Mouse (Mus musculus) neural tube, embryonic 13.5 days (tissue): Measurements from ENCODE around the gene Snrpa1. TPM values are rescaled to one million over a fixed set of nuclear protein-coding genes. Genes with fewer than 3 reads are reported as not detected.
A peak's percentile ranks its signal among the peaks of the same experiment; 100 is the strongest.

Source experiments
- ATAC-seq: fragments of 200-750 bp; cut with Nextera tagmentation; 2 replicates; pipeline ENCODE4 v1.8.0; 2017; ENCODE audit warnings: low read depth, mild to moderate bottlenecking, moderate TSS enrichment, moderate library complexity
- H3K27ac ChIP-seq: fragments of 300-500 bp; sonication (generic); replicated peaks from 2 replicates; pipeline ENCODE4 v1.5.1; 2015; ENCODE audit warnings: moderate library complexity, mild to moderate bottlenecking, inconsistent platforms
- H3K27me3 ChIP-seq: fragments of 300-500 bp; sonication (generic); 2 replicates; pipeline ENCODE4 v1.6.1; 2015; ENCODE audit warnings: mild to moderate bottlenecking, inconsistent platforms
- H3K36me3 ChIP-seq: fragments of 300-500 bp; sonication (generic); 2 replicates; pipeline ENCODE4 v1.6.1; 2015; ENCODE audit warnings: mild to moderate bottlenecking, inconsistent platforms
- H3K4me1 ChIP-seq: fragments of 300-500 bp; sonication (generic); replicated peaks from 2 replicates; pipeline ENCODE4 v1.6.1; 2015; ENCODE audit warnings: inconsistent platforms
- H3K4me2 ChIP-seq: fragments of 300-500 bp; sonication (generic); 2 replicates; pipeline ENCODE4 v1.6.1; 2015; ENCODE audit warnings: inconsistent platforms, mild to moderate bottlenecking, moderate library complexity
- H3K4me3 ChIP-seq: fragments of 300-500 bp; sonication (generic); 2 replicates; pipeline ENCODE4 v1.5.1; 2015; ENCODE audit warnings: mild to moderate bottlenecking, inconsistent platforms
- H3K9ac ChIP-seq: fragments of 300-500 bp; sonication (generic); 2 replicates; pipeline ENCODE4 v1.6.1; 2015; ENCODE audit warnings: moderate library complexity, mild to moderate bottlenecking, inconsistent platforms
- H3K9me3 ChIP-seq: fragments of 300-500 bp; sonication (generic); 2 replicates; pipeline ENCODE4 v1.6.1; 2016; ENCODE audit warnings: inconsistent platforms
- WGBS: fragments of 180-500 bp; shearing (Covaris S2); methylation state at CpG from one replicate; pipeline ENCODE4 v1.1.7; 2015; 5-methylcytosine and 5-hydroxymethylcytosine counted together
- polyA plus RNA-seq: library from polyadenylated mRNA; unstranded; fragments of >200 nt; fragmentation: Nextera tagmentation; extraction: Ambion mirVana; gene quantifications from 2 replicates; pipeline ENCODE4 v1.2.1, GENCODE M21; 2015

Gene Snrpa1
- 128 and 129 TPM in 2 replicates for polyA plus RNA-seq

DNA sequence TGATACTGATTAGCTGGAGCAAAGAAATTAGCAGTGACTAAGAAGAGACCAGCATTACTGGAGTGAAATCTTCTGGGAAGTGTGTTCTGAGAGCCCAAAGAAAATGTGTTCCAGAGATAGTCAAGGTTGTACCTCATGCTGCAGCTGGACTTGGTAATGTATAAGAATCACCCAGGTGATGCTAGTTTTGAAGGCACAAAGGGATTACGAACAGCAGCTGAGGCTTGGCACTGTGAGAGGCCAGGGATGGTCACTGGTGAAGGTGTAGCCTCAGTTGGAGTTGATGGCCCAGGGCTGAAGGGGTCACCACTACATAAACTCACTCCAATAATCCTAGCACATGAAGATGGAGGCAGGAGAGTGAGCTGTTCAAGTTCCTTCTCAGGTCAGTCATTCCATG is at the start of gene Snrpa1:
Gene Snrpa1, plus strand, starts transcription at position 301 of the 400 bp plus-strand sequence.
- peaks cover 14% of the 10 kb centered on the region for H3K36me3 ChIP-seq
- no peak within 1 kb of the TSS for H3K27ac ChIP-seq
- ATAC-seq = no peak
- H3K4me2 ChIP-seq = peak within 1 kb of the TSS; percentile 94
- H3K9ac ChIP-seq = peak within 1 kb of the TSS; percentile 80
- H3K4me3 ChIP-seq = peak within 1 kb of the TSS; percentile 69
- 90% methylated on average over 1 of the region's 1 CpGs for WGBS
- peaks cover 22% of the 10 kb centered on the region for H3K4me1 ChIP-seq
- no peaks in the 10 kb centered on the region for H3K9me3 ChIP-seq
- H3K27me3 ChIP-seq = no peaks in the 10 kb centered on the region

DNA sequence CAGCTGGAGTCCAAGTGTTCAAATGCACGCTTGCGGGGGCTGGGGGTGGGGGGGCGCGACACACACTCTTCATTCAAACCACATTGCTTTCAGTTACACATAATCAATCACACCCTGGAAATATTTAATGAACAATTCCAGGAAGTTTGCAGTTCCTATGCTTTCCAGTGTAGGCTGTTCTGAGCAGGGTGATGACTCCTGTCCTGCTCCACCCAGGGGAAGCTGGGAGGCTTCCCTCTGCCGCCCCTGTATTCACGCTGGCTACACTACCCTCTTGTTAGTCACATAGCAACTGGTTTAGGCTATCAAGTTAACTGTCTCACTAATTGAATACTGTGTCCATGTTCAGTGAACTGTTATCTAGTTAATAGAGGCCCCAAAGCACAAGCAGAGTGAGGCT is 48.3 kb upstream of the Snrpa1 start:
- H3K4me1 ChIP-seq = no peaks in the 10 kb centered on the region
- 77% methylated on average over 6 of the region's 6 CpGs for WGBS

DNA sequence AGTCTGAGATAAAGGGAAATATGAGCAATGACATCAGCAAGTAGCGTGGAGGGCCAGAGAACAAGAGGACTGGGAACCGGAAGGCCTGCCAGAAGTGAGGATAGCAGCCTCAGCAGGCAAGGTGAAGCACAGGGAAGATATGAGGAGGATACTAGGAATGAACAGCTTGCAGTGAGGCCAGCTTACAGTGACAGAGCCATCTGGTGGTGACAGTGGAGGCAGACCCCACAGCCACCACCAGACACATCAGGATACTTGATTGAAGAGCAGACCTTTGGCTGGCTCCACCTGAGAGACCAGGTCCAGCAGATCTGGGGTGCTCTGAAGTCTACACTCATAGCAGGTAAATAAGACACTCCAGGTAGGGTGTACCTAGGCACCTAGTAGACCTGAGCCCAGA is 31.1 kb upstream of the Snrpa1 start:
- WGBS = 87% methylated on average over 2 of the region's 2 CpGs
- no peaks in the 10 kb centered on the region; the same call in 1 of the 2 replicates for H3K4me1 ChIP-seq
- no peak overlapping the region for H3K4me2 ChIP-seq
- no peak overlapping the region for H3K4me3 ChIP-seq
- H3K9me3 ChIP-seq = no peaks in the 10 kb centered on the region
- H3K9ac ChIP-seq = no peak overlapping the region
- H3K27ac ChIP-seq = no peak overlapping the region
- ATAC-seq = peak; percentile 47; the same call in 1 of the 2 replicates
- no peaks in the 10 kb centered on the region for H3K36me3 ChIP-seq
- H3K27me3 ChIP-seq = no peaks in the 10 kb centered on the region

More for the DNA sequence above, 48.3 kb upstream of the Snrpa1 start:
- Histone ChIP-seq H3K36me3 (no peaks in the 10 kb centered on the region), H3K27ac (no peak overlapping the region), H3K9ac (no peak overlapping the region), H3K4me2 (no peak overlapping the region), H3K27me3 (no peaks in the 10 kb centered on the region), H3K4me3 (no peak overlapping the region), H3K9me3 (no peaks in the 10 kb centered on the region)
- no peak for ATAC-seq

DNA sequence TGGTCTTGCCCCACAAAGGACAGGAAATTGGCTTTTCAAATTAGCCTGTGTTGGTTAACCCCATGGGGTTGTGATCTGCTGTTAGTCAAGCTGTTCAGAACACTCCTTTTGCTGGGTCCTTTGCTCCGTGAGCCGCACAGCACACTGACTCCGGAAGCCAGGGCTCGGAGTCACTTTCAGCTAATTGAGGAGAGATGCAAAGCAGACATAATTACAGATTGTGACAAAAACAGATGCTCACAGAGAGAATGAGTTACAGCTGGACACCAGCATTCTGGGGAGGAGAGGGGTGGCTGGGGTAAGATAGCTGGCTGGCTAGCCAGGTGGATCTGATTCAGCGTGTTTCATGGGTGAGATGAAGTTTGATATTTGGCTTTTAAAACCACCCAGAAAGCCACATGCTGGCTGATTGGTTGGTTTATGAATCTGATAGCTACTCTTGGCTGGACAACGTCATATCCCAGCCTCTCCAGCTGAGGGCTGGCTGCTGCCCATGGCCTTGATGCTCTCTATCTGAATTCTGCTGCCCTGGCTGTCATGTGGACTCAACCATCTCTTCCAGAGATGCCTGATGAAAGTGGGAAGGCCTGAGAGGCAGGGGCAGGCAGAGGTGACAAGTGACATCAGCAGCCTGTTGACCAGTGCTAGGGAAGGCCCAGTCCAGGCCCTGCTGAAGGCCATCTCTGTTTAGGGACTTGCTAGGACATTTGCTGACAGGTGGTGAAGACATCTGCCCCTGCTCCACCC is 29.9 kb upstream of the Snrpa1 start:
- peak; percentile 59; the same call in 1 of the 2 replicates for ATAC-seq
- 41% methylated on average over 6 of the region's 6 CpGs for WGBS
- Histone ChIP-seq H3K27me3 (0 out of 2 replicates have a peak, but pooled peaks cover 5% of the 10 kb centered on the region), H3K27ac (no peak overlapping the region), H3K9ac (no peak overlapping the region), H3K36me3 (no peaks in the 10 kb centered on the region), H3K4me3 (no peak overlapping the region), H3K4me2 (no peak overlapping the region), H3K9me3 (no peaks in the 10 kb centered on the region), H3K4me1 (no peaks in the 10 kb centered on the region; the same call in 1 of the 2 replicates)

DNA sequence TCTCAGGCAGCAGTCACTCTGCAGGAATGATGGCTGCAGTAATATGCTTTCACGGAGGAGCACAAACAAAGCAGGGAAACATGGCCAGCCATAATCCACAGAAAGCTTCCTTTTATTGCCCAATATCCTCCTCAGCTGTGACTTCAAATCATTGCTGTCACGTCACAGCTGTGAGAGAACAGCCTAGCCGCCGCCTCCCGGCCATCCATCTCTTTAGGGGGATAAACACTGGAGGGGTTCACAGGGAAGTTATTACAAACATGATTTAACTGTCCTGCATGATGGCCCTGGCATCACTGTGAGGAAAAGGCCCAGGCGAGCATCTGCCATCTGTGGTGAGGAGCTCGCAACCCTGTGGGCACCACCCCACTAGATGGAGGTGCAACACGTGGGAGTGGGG is 22.0 kb upstream of the Snrpa1 start:
- ATAC-seq = 0 out of 2 replicates have a peak, but pooled peaks have one; percentile 7
- WGBS = 27% methylated on average over 8 of the region's 8 CpGs

DNA sequence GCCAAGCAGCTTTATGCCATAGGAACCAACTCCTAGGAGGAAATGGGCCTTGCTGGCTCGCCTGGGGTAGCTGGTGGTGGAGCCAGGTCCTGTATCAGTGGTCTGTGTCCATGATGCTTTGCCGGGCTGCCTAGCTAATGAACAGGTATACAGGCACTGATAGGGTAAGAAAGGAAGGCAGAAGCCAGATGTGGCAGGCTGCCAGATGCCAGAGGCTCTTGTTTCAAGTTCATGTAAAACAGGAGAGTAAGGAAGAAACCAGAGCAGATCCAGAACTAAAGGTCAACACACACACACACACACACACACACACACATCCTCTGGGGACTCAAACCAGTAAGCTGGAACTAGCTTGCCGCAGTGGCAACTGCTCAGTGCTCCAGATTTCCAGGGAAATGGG is 20.5 kb upstream of the Snrpa1 start:
- H3K4me1 ChIP-seq = peaks cover 47% of the 10 kb centered on the region
- H3K9me3 ChIP-seq = no peaks in the 10 kb centered on the region
- H3K4me3 ChIP-seq = no peak overlapping the region
- WGBS = 80% methylated on average over 3 of the region's 3 CpGs
- no peak overlapping the region for H3K27ac ChIP-seq
- no peaks in the 10 kb centered on the region for H3K36me3 ChIP-seq
- H3K4me2 ChIP-seq = no peak overlapping the region
- no peak overlapping the region for H3K9ac ChIP-seq
- ATAC-seq = no peak
- 0 out of 2 replicates have a peak, but pooled peaks cover 5% of the 10 kb centered on the region for H3K27me3 ChIP-seq

More for the DNA sequence above, 22.0 kb upstream of the Snrpa1 start:
- peaks cover 45% of the 10 kb centered on the region for H3K4me1 ChIP-seq
- peak overlapping the region; percentile 74 for H3K27ac ChIP-seq
- 0 out of 2 replicates have a peak, but pooled peaks cover 5% of the 10 kb centered on the region for H3K27me3 ChIP-seq
- H3K9me3 ChIP-seq = no peaks in the 10 kb centered on the region
- H3K9ac ChIP-seq = no peak overlapping the region
- no peak overlapping the region for H3K4me2 ChIP-seq
- no peaks in the 10 kb centered on the region for H3K36me3 ChIP-seq
- H3K4me3 ChIP-seq = no peak overlapping the region

DNA sequence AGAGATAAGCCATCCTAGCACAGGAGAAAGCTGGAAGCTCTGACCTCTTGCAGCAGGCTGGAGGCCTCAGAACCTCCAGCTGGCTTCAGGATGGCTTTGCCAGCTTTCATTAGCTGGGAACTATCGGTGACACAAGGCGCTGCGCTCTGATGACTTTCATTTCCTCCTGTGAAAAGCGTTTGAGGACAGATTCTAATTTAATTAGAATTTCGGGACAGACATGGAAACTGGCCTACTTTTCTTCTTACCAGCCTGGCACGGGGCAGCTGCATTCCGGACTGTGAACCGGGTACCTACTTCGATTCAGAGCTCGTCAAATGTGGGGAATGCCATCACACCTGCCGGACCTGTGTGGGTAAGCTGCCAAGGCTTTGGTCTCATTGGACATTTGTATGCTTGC is 20.1 kb upstream of the Snrpa1 start:
- peaks cover 51% of the 10 kb centered on the region for H3K4me1 ChIP-seq
- 75% methylated on average over 11 of the region's 11 CpGs for WGBS
- H3K9me3 ChIP-seq = no peaks in the 10 kb centered on the region
- no peak overlapping the region for H3K4me2 ChIP-seq
- ATAC-seq = no peak
- 0 out of 2 replicates have a peak, but pooled peaks cover under 1% of the 10 kb centered on the region for H3K27me3 ChIP-seq
- H3K36me3 ChIP-seq = no peaks in the 10 kb centered on the region
- peak overlapping the region; percentile 33; the same call in 1 of the 2 replicates for H3K27ac ChIP-seq
- no peak overlapping the region for H3K9ac ChIP-seq
- H3K4me3 ChIP-seq = no peak overlapping the region

DNA sequence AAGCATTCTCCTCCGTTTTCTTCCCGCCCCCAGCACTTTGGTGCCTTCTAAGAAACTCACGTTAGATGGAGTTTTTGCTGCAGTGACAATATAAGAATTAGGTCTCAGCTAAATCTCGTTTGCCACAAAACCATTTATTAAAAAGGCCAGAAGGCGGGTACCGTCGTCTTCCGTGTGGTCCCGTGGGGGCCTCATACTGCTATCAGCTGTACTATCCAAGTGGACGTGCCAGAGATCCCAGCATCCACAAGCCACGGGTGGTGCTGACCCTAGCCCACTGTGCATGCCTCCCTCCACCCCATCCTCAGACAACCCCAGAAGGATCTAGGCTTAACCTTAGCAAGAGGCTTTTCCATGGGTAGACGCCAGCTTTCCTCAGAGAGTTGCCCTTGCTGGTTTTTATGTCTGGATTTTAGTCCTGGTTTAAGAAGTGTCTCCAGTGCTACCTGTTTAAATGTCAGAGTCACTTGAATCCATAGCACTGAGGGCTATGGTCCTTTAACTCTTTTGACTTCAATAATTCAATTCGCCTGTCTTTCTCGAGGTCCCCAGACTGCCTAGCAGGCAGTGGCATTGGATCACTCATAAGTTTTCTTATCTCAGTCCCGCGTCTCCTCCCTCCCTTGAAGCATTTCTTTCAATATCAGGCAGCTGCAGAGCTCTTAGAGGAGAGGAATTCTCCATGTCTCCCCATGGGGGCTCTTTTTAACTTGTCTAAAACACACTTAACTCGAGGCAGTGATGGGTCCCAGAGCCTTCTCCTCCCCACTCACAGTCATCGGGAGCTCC is 18.6 kb upstream of the Snrpa1 start:
- 75% methylated on average over 18 of the region's 18 CpGs for WGBS
- peaks cover 66% of the 10 kb centered on the region for H3K4me1 ChIP-seq
- no peak overlapping the region for H3K9ac ChIP-seq
- H3K9me3 ChIP-seq = no peaks in the 10 kb centered on the region
- H3K4me3 ChIP-seq = no peak overlapping the region
- no peaks in the 10 kb centered on the region for H3K36me3 ChIP-seq
- H3K27me3 ChIP-seq = no peaks in the 10 kb centered on the region
- H3K4me2 ChIP-seq = no peak overlapping the region
- no peak overlapping the region; the same call in 1 of the 2 replicates for H3K27ac ChIP-seq
- no peak for ATAC-seq

DNA sequence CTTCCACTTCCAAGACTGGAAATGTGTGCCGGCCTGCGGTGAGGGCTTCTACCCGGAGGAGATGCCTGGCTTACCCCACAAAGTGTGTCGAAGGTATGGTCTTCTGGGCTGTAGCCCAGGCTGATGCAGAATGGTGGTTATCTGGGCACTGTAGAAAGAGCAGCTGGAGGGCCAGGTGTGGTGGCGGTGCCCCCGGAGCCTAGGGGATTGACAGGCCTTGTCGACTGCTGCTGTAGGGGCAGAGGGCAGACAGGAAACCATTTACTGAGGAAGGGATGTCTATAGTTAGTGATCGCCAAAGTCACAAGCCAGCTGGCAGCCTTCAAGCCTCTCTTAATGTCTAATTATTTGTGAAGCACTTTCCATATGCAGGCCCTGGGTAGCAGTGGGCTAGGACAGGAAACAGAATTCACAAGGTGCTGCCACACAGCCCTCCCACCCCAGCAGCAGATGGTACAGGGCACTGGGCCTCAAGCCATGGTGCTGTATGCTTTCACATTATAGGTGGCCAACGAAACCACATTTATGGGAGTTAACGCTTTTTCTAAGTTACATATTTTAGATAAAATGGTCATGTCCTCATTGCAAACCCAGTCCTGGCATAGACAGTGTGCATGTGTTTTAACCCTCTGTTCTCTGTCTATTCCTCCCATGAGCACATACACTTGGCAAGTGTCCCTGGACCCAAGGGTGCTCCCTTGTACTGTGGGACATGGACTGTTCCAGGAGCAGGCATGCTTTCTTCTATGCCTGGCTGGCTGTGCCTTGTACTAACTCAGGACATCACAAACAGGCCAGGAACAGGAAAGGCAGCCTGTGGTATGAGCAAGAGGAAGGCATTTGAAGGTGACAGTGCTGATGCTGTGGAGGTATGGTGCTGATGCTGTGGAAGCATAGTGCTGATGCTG is 15.0 kb upstream of the Snrpa1 start, which contains the start of gene Gm45213:
Gene Gm45213, plus strand, starts transcription at position 51 of the 908 bp plus-strand sequence.
- H3K27ac ChIP-seq = peak within 1 kb of the TSS; percentile 42
- 70% methylated on average over 10 of the region's 10 CpGs for WGBS
- H3K4me3 ChIP-seq = no peak within 1 kb of the TSS
- no peak within 1 kb of the TSS for H3K4me2 ChIP-seq
- no peaks in the 10 kb centered on the region for H3K27me3 ChIP-seq
- 0 out of 2 replicates have a peak within 1 kb of the TSS, but pooled peaks have one; percentile 0 for H3K9ac ChIP-seq
- peaks cover 65% of the 10 kb centered on the region for H3K4me1 ChIP-seq
- H3K9me3 ChIP-seq = no peaks in the 10 kb centered on the region
- ATAC-seq = peak; percentile 13; the same call in 1 of the 2 replicates
- H3K36me3 ChIP-seq = no peaks in the 10 kb centered on the region

DNA sequence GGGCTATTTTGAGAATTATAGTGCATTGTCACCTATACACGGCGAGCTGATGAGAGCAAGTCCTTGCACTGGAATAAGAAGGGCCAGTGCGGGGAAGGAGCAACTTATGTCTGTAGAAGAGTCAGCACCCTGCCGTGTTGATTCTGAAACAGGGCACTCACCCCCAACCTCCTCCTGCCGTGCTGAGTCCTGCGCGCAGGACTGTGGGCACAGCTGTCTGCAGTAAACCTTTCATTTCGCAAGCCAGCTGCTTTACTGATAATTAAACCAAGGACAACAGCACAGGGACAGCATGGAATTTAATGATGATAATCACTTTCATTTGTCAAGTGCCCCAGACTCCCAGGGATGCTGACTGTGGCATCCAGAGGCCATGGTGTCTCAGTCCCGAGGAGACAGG is 14.2 kb upstream of the Snrpa1 start:
- peak; percentile 50 for ATAC-seq
- no peak overlapping the region for H3K4me2 ChIP-seq
- H3K9me3 ChIP-seq = no peaks in the 10 kb centered on the region
- peaks cover 58% of the 10 kb centered on the region for H3K4me1 ChIP-seq
- no peaks in the 10 kb centered on the region for H3K36me3 ChIP-seq
- WGBS = 18% methylated on average over 9 of the region's 9 CpGs
- peak overlapping the region; percentile 42 for H3K27ac ChIP-seq
- no peak overlapping the region; the same call in 1 of the 2 replicates for H3K9ac ChIP-seq
- H3K27me3 ChIP-seq = no peaks in the 10 kb centered on the region
- H3K4me3 ChIP-seq = no peak overlapping the region
